Mouse (Mus musculus): ENCODE measurements around the gene Usp20. TPM values are rescaled to one million over a fixed set of nuclear protein-coding genes. Genes with fewer than 3 reads are reported as not detected.

Gene Usp20
- total and polyA plus RNA-seq, 2 experiments from 2014 or later = 30.4 to 43.0 TPM

GRCm38 (mm10) chr2:31041386-31041785 is 59.3 kb downstream of the Usp20 start:
- no peaks in the 10 kb centered on the region for H3K4me1 ChIP-seq (ENCODE audit: insufficient read depth, low read length)
- H3K27me3 ChIP-seq (ENCODE audit: insufficient read depth, low read length) = no peaks in the 10 kb centered on the region
- H3K4me3 ChIP-seq (ENCODE audit: low read length) = no peak overlapping the region
- 81% methylated on average over 6 of the region's 6 CpGs for WGBS
- peaks cover 44% of the 10 kb centered on the region for H3K36me3 ChIP-seq (ENCODE audit: insufficient read depth, low read length)
- H3K4me2 ChIP-seq (ENCODE audit: low read depth, low read length) = no peak overlapping the region
- H3K9me3 ChIP-seq (ENCODE audit: low read length) = no peaks in the 10 kb centered on the region
- no peak for ATAC-seq
- TF ChIP-seq CTCF (IDR thresholded peaks at IDR 0.05; ENCODE audit: low read depth) = no peak
- H3K27ac ChIP-seq = no peak overlapping the region
- DNase-seq (ENCODE audit: low spot score) = no peak
- no peak overlapping the region for H3K9ac ChIP-seq (replicated peaks; ENCODE audit: low read length)

- Histone ChIP-seq H3K9me3 (ENCODE audit: low read length) (no peaks in the 10 kb centered on the region), H3K4me2 (ENCODE audit: low read depth, low read length) (no peak overlapping the region), H3K9ac (replicated peaks; ENCODE audit: low read length) (no peak overlapping the region), H3K27me3 (ENCODE audit: insufficient read depth, low read length) (no peaks in the 10 kb centered on the region), H3K36me3 (ENCODE audit: insufficient read depth, low read length) (peaks cover 42% of the 10 kb centered on the region), H3K4me3 (ENCODE audit: low read length) (no peak overlapping the region), H3K4me1 (ENCODE audit: insufficient read depth, low read length) (no peaks in the 10 kb centered on the region), H3K27ac (no peak overlapping the region)
- no peak for TF ChIP-seq CTCF (IDR thresholded peaks at IDR 0.05; ENCODE audit: low read depth)
- WGBS = 94% methylated on average over 6 of the region's 6 CpGs
- ATAC-seq = no peak
- no peak for DNase-seq (ENCODE audit: low spot score)
Measured at GRCm38 (mm10) chr2:31042881-31043280, 60.8 kb downstream of the Usp20 start.

- Histone ChIP-seq H3K9ac (replicated peaks; ENCODE audit: low read length) (no peak overlapping the region), H3K4me3 (ENCODE audit: low read length) (no peak overlapping the region), H3K4me1 (ENCODE audit: insufficient read depth, low read length) (no peaks in the 10 kb centered on the region), H3K27me3 (ENCODE audit: insufficient read depth, low read length) (no peaks in the 10 kb centered on the region), H3K9me3 (ENCODE audit: low read length) (no peaks in the 10 kb centered on the region), H3K4me2 (ENCODE audit: low read depth, low read length) (no peak overlapping the region), H3K36me3 (ENCODE audit: insufficient read depth, low read length) (peaks cover 36% of the 10 kb centered on the region), H3K27ac (no peak overlapping the region)
- no peak for DNase-seq (ENCODE audit: low spot score)
- no peak for ATAC-seq
- 95% methylated on average over 1 of the region's 1 CpGs for WGBS
- TF ChIP-seq CTCF (IDR thresholded peaks at IDR 0.05; ENCODE audit: low read depth) = no peak
Measured at GRCm38 (mm10) chr2:31043856-31044255, 61.8 kb downstream of the Usp20 start.

GRCm38 (mm10) chr2:31048037-31048436 is 66.0 kb downstream of the Usp20 start:
- WGBS = 93% methylated on average over 6 of the region's 6 CpGs
- H3K4me1 ChIP-seq (ENCODE audit: insufficient read depth, low read length) = no peaks in the 10 kb centered on the region
- H3K4me2 ChIP-seq (ENCODE audit: low read depth, low read length) = no peak overlapping the region
- no peak for TF ChIP-seq CTCF (IDR thresholded peaks at IDR 0.05; ENCODE audit: low read depth)
- H3K36me3 ChIP-seq (ENCODE audit: insufficient read depth, low read length) = peaks cover 44% of the 10 kb centered on the region
- no peaks in the 10 kb centered on the region for H3K9me3 ChIP-seq (ENCODE audit: low read length)
- no peak overlapping the region for H3K4me3 ChIP-seq (ENCODE audit: low read length)
- no peak overlapping the region for H3K9ac ChIP-seq (replicated peaks; ENCODE audit: low read length)
- H3K27ac ChIP-seq = no peak overlapping the region
- no peaks in the 10 kb centered on the region for H3K27me3 ChIP-seq (ENCODE audit: insufficient read depth, low read length)
- DNase-seq (ENCODE audit: low spot score) (no peak), ATAC-seq (no peak)

GRCm38 (mm10) chr2:31052441-31052840 is 70.4 kb downstream of the Usp20 start:
- DNase-seq (ENCODE audit: low spot score) = no peak
- H3K4me2 ChIP-seq (ENCODE audit: low read depth, low read length) = no peak overlapping the region
- no peak overlapping the region for H3K4me3 ChIP-seq (ENCODE audit: low read length)
- H3K4me1 ChIP-seq (ENCODE audit: insufficient read depth, low read length) = no peaks in the 10 kb centered on the region
- WGBS = 95% methylated on average over 10 of the region's 10 CpGs
- no peaks in the 10 kb centered on the region for H3K9me3 ChIP-seq (ENCODE audit: low read length)
- H3K9ac ChIP-seq (replicated peaks; ENCODE audit: low read length) = no peak overlapping the region
- H3K27ac ChIP-seq = no peak overlapping the region
- ATAC-seq = no peak
- H3K27me3 ChIP-seq (ENCODE audit: insufficient read depth, low read length) = no peaks in the 10 kb centered on the region
- peaks cover 61% of the 10 kb centered on the region for H3K36me3 ChIP-seq (ENCODE audit: insufficient read depth, low read length)
- TF ChIP-seq CTCF (IDR thresholded peaks at IDR 0.05; ENCODE audit: low read depth) = no peak

- 97% methylated on average over 13 of the region's 13 CpGs for WGBS
- H3K27me3 ChIP-seq (ENCODE audit: insufficient read depth, low read length) = no peaks in the 10 kb centered on the region
- no peaks in the 10 kb centered on the region for H3K4me1 ChIP-seq (ENCODE audit: insufficient read depth, low read length)
- H3K4me3 ChIP-seq (ENCODE audit: low read length) = no peak overlapping the region
- no peak overlapping the region for H3K9ac ChIP-seq (replicated peaks; ENCODE audit: low read length)
- ATAC-seq (no peak), DNase-seq (ENCODE audit: low spot score) (no peak)
- TF ChIP-seq CTCF (IDR thresholded peaks at IDR 0.05; ENCODE audit: low read depth) = no peak
- H3K27ac ChIP-seq = no peak overlapping the region
- H3K36me3 ChIP-seq (ENCODE audit: insufficient read depth, low read length) = peaks cover 57% of the 10 kb centered on the region
- H3K9me3 ChIP-seq (ENCODE audit: low read length) = no peaks in the 10 kb centered on the region
- H3K4me2 ChIP-seq (ENCODE audit: low read depth, low read length) = no peak overlapping the region
Measured at GRCm38 (mm10) chr2:31053426-31053825, 71.3 kb downstream of the Usp20 start.

- Histone ChIP-seq H3K27me3 (ENCODE audit: insufficient read depth, low read length) (no peaks in the 10 kb centered on the region), H3K4me3 (ENCODE audit: low read length) (no peak overlapping the region), H3K9ac (replicated peaks; ENCODE audit: low read length) (no peak overlapping the region), H3K27ac (no peak overlapping the region), H3K36me3 (ENCODE audit: insufficient read depth, low read length) (peaks cover 55% of the 10 kb centered on the region), H3K9me3 (ENCODE audit: low read length) (no peaks in the 10 kb centered on the region), H3K4me2 (ENCODE audit: low read depth, low read length) (no peak overlapping the region), H3K4me1 (ENCODE audit: insufficient read depth, low read length) (no peaks in the 10 kb centered on the region)
- DNase-seq (ENCODE audit: low spot score) (no peak), ATAC-seq (no peak)
- WGBS = 93% methylated on average over 11 of the region's 11 CpGs
- no peak for TF ChIP-seq CTCF (IDR thresholded peaks at IDR 0.05; ENCODE audit: low read depth)
Measured at GRCm38 (mm10) chr2:31053851-31054340, 71.8 kb downstream of the Usp20 start.
